Mouse (Mus musculus) kidney, adult 11 months (tissue): Measurements from ENCODE around the gene Rnf220.

ENCODE experiments used
- DNase-seq: peaks from one replicate; pipeline ENCODE4 v3.0.0; 2022

Rnf220 gene

DNA sequence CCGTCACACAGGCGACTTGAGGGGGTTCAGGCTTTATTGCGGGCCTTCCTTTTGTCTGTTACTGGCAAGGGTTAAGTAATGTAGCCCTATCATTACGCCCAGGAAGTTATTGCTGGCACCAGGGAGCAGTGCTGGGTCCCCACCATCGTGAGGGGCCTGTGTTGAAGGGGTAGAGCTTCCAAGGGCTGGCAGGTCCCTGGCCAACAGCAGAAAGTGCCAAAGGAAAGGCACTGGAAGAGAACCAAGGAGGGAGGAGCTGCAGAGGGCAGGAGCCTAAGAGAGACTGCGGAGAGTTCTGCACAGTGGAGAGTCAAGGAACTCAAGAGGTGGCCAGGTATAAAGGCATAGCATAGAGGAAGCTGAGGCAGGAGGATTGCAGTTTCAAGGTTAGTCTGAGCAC is 242.2 kb downstream of the Rnf220 start:
- no peak for DNase-seq

DNA sequence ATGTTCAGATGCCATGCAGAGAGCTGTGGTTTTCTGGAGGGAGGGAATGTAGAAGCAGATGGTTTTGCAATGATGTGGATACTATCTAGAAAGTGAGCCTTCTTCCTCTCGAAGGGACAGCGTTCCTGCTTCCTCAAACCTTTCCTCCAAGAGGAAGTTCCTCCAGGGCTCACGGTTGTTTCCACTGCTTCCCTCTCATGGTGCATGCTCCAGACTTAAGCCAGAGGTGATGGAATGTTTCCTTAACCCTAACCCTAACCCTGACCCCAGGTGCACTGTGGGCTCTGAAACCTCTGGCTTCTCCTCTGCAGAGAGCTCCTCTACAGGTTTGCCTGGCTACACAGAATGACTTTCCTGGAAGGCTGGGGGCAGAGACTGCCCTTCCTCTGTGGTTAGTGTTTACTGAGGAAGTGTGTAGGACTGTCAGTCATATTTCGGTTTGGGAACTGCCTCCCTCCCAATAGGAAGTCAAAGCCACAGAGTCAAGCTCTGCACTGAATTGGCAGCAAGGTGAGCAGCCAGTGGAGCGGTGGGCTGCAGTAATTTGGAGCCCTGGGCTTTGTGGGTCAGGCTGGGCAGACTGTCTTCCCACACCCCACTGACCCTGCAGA is 242.7 kb downstream of the Rnf220 start:
- no peak for DNase-seq

DNA sequence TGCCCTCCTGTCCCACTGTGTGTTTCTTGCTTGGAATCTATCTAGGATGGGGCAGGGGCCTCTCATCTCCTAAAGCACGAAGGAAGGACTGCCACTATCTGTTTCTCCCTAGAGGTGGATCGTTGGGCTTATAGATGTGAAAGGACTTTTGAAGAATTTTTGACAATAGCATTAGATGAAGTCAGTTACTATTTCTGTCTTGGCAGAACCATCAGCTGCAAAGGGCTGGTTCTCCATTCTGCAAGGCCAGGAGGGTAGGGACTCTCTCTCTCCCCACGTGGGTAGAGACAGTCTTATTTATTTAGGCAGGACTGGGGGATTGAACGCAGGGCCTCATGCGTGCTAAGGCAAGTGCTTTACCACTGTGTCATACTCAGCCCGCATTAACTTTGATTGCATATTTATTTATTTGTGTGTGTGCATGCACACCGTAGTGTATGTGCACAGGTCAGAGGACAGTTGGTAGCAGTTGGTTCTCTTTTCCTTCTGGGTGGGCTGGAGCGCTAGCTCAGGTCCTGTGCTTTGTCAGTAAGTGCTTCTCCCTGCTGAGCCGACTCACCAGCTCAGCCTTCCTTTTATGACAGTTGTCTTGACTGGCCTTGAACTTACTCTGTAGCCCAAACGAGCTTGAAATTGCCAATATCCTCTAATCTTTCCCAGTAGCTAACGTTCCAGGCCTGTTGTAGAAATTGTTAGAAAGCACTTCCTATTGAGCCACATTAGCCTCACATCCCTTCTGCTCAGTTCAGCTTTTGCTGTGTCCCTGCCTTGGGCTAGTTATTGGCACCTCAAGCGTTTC is 243.4 kb downstream of the Rnf220 start:
- DNase-seq = no peak

DNA sequence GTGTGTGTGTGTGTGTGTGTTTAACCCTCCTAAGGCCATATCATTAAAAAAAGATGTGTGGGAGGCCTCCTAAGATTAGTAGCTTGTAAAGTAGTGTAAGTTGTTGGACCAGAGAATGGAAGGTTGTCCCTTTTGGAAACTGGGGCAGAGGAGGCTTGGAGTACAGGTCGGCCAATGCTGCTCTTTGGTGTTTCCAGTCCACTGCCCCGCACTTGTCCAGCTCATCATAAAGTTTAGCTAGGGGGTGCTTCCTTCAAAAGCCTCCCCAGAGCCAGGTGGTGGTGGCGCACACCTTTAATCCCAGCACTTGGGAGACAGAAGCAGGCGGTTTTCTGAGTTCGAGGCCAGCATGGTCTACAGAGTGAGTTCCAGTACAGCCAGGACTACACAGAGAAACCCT is 244.1 kb downstream of the Rnf220 start:
- peak; percentile 53 for DNase-seq

DNA sequence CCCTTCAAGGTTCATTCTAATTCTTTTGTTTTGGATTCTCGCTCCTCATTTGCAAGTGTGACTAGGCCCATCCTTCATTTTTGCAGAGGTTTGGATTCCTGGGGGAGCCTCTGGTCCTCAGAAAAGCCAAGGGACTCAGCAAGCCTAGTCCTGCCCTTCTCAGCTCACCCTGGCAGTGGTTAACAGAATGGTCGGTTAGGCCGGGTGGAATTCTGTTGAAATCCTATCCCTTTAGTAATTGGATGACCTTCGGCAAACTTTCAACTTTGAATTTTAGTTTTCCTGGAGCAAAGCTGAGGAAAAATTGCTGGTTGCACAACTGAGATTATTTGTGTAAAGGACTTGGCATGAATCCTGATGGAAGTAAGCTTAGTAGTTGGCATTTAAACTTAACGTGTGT is 244.5 kb downstream of the Rnf220 start:
- no peak for DNase-seq

DNA sequence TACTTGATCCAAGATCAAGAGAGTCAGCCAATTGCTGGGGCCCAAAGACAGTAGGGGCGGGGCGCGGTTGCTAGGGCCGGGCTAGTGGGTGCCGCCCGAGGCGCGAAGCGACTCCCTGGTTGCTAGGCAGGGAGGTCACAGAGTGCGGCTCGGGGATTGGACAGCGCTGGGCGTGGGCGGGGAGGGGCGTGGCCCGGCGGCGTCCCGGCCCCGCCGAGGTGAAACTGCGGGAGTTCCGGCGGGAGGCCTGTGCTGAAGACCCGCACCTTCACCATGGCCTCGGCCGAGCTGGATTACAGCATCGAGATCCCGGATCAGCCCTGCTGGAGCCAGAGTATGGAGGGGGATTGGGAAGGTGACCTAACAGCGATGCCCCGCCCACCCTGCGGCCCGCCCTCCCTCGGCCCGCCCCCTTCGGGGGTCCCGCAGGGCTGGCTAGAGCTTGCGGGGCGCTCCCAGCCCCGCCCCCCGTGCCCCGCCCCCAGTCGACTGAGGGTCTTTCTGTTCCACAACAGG is 245.0 kb downstream of the Rnf220 start, which contains the start of the genes Tmem53 and Armh1:
Tmem53 (plus strand) TSS at position 151 of the 516 bp plus-strand sequence.
Armh1 (minus strand) TSS at position 325 of the 516 bp plus-strand sequence.
- peak; percentile 94 for DNase-seq

DNA sequence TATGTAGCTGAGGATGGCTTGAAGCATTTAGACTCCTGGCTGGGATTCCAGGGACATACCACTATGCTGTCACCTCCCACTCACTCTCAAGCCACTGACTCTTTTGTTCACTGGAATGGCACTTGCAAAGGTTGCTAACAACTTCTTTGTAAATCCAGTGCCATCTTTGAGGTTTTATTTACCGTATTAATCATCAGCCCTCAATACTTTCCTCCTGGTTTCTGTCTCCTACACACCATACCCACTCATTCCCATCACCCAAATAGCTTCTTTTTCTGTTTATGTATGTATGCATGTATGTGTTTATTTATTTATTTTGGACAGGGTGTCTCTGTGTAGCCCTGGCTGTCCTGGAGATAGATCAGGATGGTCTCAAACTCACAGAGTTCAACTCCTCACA is 245.9 kb downstream of the Rnf220 start:
- no peak for DNase-seq

DNA sequence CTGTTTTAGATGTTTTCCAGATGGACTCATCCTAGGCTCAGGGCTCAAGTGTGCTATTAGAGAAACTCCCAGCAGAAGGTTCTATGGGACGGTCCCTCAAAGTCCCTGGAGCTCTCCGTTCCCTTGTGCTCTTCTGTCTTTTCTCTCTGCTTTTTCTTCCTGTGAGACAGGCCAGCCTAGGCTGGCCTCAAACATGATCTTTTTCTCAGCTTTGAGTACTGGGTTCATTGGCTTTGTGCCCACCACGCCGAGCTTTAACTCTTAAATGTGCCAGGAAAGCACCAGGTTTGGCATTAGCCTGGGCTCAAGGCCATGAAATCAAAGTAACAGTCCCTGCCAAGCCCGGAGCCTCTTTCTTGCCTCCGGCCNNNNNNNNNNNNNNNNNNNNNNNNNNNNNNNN is 256.0 kb downstream of the Rnf220 start:
- peak; percentile 47 for DNase-seq

DNA sequence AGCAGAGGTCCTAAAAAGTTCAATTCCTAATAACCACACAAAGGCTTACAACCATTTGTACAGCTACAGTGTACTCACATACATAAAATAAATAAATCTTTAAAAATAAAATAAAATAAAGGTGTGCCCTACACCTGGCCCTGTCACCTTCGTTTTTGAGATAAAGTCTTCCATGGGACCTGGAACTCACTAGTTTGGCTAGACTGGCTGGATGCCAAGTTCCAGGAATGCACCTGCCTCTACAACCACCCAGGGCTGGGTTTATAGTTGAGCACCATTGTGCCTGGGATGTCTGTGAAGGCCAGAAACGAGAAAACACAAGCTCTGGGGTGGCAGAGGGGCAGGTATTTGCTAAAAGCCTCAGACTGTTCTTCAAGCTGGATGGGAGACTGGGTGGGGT is 257.7 kb downstream of the Rnf220 start:
- peak; percentile 44 for DNase-seq

DNA sequence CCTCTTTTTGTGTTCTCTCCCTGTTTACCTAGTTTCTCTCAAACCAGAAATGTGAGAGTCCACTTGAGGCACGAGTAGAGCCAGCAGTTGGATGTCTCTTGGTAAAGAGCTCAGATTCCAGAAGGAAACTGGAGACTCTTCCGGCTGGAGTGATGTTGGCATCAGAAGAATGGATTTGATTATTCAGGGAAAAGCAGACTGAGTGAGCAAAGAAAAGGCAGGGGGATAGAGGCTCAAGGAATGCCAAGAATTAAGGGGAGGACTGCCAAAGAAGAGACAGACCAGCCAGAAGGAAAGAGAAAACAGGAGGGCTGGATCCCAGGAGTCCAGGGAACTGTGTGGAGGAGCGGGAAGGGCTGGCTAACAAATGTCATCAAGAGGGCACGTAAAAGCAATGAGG is 261.0 kb downstream of the Rnf220 start:
- DNase-seq = no peak

DNA sequence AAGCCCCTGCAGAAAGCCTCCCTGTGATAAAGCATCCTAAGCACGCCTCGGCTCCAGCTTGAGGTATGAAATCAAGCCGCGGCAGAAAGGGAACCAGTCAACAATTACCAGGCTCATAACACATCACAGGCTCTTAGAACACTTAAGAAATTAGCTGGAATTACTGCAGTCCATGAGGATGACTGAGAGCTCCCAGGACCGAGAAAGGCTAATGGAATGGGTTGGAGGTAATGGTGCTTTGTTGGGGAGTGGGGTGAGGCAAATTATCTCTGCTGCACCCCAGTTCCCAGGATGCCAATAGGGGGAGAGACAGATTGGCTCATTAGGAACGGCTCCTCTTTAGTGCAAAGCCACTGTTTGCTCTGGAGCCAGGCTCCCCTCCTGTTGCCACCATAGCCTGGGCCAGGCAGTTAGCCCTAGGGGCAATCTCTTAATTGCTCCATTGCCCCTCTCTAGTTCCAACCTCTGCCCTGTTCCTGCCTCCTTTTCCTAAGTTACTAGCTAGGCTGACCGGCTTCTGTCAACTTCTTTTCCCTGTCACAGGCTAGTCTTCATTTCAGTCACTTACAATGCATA is 262.6 kb downstream of the Rnf220 start:
- no peak for DNase-seq

DNA sequence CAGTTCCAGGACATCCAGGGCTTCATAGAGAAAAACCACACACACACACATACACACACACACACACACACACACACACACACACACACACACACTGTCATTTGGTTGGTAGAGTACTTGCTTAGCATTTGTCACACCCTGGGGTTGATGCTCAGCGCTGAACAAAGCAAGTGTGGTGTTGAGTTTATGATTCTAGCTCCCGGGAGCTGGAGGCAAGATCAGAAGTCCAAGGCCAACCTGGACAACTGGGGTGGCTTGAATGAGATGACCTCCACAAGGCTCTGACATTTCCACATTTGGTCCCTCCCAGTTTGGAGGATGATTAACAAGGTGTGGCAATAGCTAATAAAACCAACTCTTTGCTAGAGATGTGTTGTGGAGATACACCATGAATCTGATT is 265.6 kb downstream of the Rnf220 start:
- DNase-seq = no peak

DNA sequence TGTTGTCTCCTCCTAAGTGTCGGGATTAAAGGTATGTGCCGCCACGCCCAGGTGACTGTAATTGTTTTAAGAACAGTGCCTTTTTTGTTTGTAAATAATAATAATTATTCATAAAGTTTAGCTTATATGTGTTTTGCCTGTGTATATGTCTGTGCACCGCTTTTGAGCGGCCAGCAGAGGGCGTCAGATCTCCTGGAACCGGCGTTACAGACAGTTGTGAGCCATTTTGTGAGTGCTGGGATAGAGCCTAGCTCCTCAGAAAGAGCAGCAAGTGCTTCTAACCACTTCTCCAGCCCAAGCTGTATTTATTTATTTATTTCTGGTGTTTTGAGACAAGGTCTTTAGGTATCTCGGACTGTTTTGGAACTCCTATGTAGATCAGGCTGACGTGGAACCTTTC is 266.5 kb downstream of the Rnf220 start:
- DNase-seq = no peak

DNA sequence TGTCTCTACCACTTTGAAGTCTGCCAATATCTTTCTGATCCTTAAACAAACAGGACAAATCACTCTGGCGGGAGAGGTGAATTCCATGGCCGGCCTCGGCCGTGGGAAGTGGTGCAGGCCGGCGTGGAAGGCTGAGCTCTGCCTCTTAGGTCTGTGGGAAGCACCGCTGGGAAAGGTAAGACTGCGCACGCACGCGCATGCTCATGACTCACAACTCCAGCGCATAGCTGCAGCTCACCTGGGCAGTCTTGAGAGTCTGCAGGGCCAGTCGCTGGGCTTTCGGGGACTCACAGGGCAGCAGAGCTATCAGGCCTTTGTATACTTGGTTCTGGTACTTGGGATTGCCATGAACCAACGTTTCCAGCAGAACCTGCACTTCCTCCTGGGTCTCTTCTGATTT is 267.3 kb downstream of the Rnf220 start:
- no peak for DNase-seq

DNA sequence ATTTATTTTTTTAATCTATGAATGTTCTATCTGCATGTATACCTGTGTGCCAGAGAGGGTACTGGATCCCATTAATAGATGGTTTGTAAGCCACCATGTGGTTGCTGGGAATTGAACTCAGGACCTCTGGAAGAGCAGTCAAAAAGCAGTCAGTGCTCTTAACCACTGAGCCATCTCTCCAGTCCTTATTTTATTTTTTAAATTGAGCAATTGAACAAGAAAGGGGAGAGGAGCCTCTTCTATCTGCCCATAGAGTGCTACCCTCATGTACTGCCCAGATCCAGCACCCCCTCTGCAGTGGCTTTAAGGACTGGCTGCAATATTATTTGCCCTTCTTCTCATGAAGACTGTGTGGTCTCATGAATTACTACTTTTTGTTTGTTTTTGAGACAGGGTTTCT is 271.6 kb downstream of the Rnf220 start:
- DNase-seq = no peak

DNA sequence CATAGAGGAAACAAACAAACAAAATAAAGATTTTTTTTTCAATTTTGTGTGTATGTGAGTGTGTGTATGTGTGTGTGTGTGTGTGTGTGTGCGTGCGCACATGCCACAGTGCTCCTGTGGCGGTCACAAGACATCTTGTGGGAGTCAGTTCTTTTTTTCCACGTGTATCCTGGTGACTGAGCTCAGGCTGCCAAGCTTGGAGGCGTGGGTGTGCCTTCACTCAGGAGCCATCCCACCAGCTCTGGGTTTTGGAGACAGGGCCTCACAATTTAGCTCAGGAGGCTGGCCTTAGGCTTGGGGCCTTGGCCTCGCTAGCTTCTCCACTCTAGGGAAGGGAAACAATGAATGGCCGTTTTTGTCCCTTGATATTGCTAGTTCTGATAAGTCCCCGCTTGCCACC is 272.7 kb downstream of the Rnf220 start:
- DNase-seq = no peak

DNA sequence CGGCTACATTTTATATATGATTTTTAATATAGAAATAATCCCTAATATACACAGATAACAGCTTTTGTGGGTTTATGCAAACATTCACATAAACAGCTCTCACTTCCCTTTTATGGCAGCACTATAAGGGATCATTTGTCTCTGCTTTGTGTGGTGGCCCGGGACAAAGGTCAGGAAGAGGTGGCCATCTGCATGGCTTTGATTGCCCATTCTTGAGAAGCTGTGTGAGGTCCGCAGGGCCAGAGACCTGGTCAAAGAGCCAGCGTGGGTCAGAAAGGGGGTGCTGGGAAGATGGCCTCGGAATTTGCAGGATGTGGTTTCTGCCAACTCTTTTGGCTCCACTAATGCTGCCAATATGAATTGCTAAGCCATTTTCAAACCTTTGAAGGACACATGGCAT is 273.9 kb downstream of the Rnf220 start:
- no peak for DNase-seq

DNA sequence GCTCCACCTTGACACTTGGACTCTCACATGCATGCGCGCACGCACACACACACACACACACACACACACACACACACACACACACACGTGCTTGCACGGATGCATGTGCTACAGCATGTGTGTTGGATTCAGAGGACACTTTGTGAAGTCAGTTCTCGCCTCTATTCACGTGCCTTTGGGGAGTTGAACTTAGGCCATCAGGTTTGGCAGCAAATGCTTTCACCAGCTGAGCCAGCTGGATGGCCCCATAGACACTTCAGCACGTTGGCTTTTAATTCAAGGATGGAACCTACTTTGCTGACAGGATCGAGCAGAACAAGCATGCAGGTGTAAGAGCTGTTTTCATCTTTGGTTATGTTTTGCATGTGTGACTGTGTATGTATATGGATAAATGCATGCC is 275.0 kb downstream of the Rnf220 start:
- no peak for DNase-seq
